Mouse (Mus musculus) left cerebral cortex, postnatal 4 days (tissue): ENCODE data around the gene Dqx1. TPM values are rescaled to one million over a fixed set of nuclear protein-coding genes. Genes with fewer than 3 reads are reported as not detected.

Source experiments
- DNase-seq: peaks from one replicate; pipeline ENCODE4 v3.0.0-alpha.2; 2022
- intact Hi-C: fragments of 180-260 bp; cut with DNase I; formaldehyde crosslinking; loops from one replicate; pipeline ENCODE4 v1.15.1; 2025
- microRNA-seq: library from miRNA; unstranded; fragments of <30 nt; microRNA quantifications from one replicate; pipeline ENCODE4 v1.2.0, GENCODE M21; 2022
- total RNA-seq, 2 experiments: library from RNA; stranded (reverse); gene quantifications; 2 replicates each; pipeline ENCODE4 v1.2.3; 2021

Gene Dqx1
- total RNA-seq, 2 experiments from 2014 or later = 0.62 to 0.84 TPM

GRCm38 (mm10) chr6:83103130-83103650, 45.5 kb downstream of the Dqx1 start:
- intact Hi-C loops = loop anchor here (5.0 kb wide), 1 partner anchor 106 kb away; no protein-coding TSS in a partner anchor
- DNase-seq = no peak

- DNase-seq = no peak
- intact Hi-C loops = loop anchor here (5.0 kb wide), 1 partner anchor 107 kb away; no protein-coding TSS in a partner anchor
These were observed 46.5 kb downstream of the Dqx1 start for GRCm38 (mm10) chr6:83104158-83104557.

- intact Hi-C loops = no loop called here
- DNase-seq = peak; percentile 87
These were observed 50.1 kb downstream of the Dqx1 start for GRCm38 (mm10) chr6:83107566-83108400.

GRCm38 (mm10) chr6:83108762-83109668, 51.4 kb downstream of the Dqx1 start, which contains the start of gene Mrpl53:
Mrpl53 (plus strand) TSS chr6:83109040.
- intact Hi-C loops = no loop called here
- DNase-seq = peak; percentile 85

GRCm38 (mm10) chr6:83111510-83112136, 54.0 kb downstream of the Dqx1 start:
- intact Hi-C loops = no loop called here
- DNase-seq = no peak

- DNase-seq = peak; percentile 94
- intact Hi-C loops = loop anchor here (5.0 kb wide), 1 partner anchor 42 kb away; the partner anchor contains the start of genes 1700003E16Rik and Wdr54
These were observed 57.5 kb downstream of the Dqx1 start, which contains the start of gene Mogs for GRCm38 (mm10) chr6:83115011-83115671. Mogs (plus strand) TSS chr6:83115496.

- DNase-seq = no peak
- intact Hi-C loops = loop anchor here (5.0 kb wide), 1 partner anchor 41 kb away; the partner anchor contains the start of genes 1700003E16Rik and Wdr54
These were observed 58.2 kb downstream of the Dqx1 start for GRCm38 (mm10) chr6:83115682-83116372.

- intact Hi-C loops = loop anchor here (5.0 kb wide), 1 partner anchor 41 kb away; the partner anchor contains the start of genes 1700003E16Rik and Wdr54
- DNase-seq = no peak
These were observed 58.9 kb downstream of the Dqx1 start for GRCm38 (mm10) chr6:83116373-83117164.

Small RNA genes within 50 kb of the gene (microRNA-seq; reads per million reads assigned to microRNA genes)
- gene Mir3470a (not detected), gene Mir7040 (not detected)

Other genes with a start within 250 kb of the Dqx1 start
- gene Sema4f, start 118.1 kb upstream of the Dqx1 start, total RNA-seq = 10 to 100 TPM; 51.3 to 54.0 TPM
- gene M1ap, start 110.9 kb upstream of the Dqx1 start, total RNA-seq = under 1 TPM in 1 of 2 experiments, not detected in 1; 0.44 TPM
- 1 to 10 TPM in 1 of 2 experiments, under 1 TPM in 1; 0.76 to 1.7 TPM for gene Dok1, start 24.4 kb upstream of the Dqx1 start, total RNA-seq
- 1 to 10 TPM; 3.2 to 3.6 TPM for gene Loxl3, start 23.7 kb upstream of the Dqx1 start, total RNA-seq
- 10 to 100 TPM; 94.8 to 98.5 TPM for gene Aup1, start 3.3 kb upstream of the Dqx1 start, total RNA-seq
- 10 to 100 TPM; 66.1 to 70.5 TPM for gene Htra2, start 2.6 kb upstream of the Dqx1 start, total RNA-seq
- gene Tlx2, start 12.4 kb downstream of the Dqx1 start, total RNA-seq = not detected
- gene Pcgf1, start 20.0 kb downstream of the Dqx1 start, total RNA-seq = 10 to 100 TPM; 16.8 to 23.3 TPM
- gene Lbx2, start 28.5 kb downstream of the Dqx1 start, total RNA-seq = not detected
- 10 to 100 TPM; 12.0 to 18.4 TPM for gene Ccdc142, start 43.8 kb downstream of the Dqx1 start, total RNA-seq
- gene Gm42688, start 43.8 kb downstream of the Dqx1 start, total RNA-seq = 10 to 100 TPM in 1 of 2 experiments, 1 to 10 TPM in 1; 9.7 to 11.3 TPM
- gene Mrpl53, start 51.2 kb downstream of the Dqx1 start, total RNA-seq = 10 to 100 TPM; 58.4 to 60.7 TPM
- gene Mogs, start 57.7 kb downstream of the Dqx1 start, total RNA-seq = 10 to 100 TPM; 27.2 to 33.2 TPM
- gene Wbp1, start 63.7 kb downstream of the Dqx1 start, total RNA-seq = 10 to 100 TPM; 60.3 to 68.7 TPM
- 10 to 100 TPM; 24.9 to 26.4 TPM for gene Ino80b, start 67.6 kb downstream of the Dqx1 start, total RNA-seq
- gene Rtkn, start 77.6 kb downstream of the Dqx1 start, total RNA-seq = 10 to 100 TPM; 12.3 to 15.2 TPM
- gene Wdr54, start 98.6 kb downstream of the Dqx1 start, total RNA-seq = 10 to 100 TPM; 20.1 to 24.3 TPM
- gene 1700003E16Rik, start 98.6 kb downstream of the Dqx1 start, total RNA-seq = 10 to 100 TPM; 13.3 to 16.9 TPM
- 100 to 1,000 TPM; 319 to 327 TPM for gene Dctn1, start 108.1 kb downstream of the Dqx1 start, total RNA-seq
- gene Slc4a5, start 162.0 kb downstream of the Dqx1 start, total RNA-seq = under 1 TPM; 0.46 to 0.52 TPM